Mouse (Mus musculus): ENCODE results near the gene Barx1.

Barx1 gene

GRCm38 (mm10) chr13:48662431-48663143, at the start of gene Barx1:
Barx1 (plus strand) TSS chr13:48662998.
- 1% methylated on average over 72 of the region's 73 CpGs for WGBS

- 63% methylated on average over 2 of the region's 2 CpGs for WGBS
Measured at GRCm38 (mm10) chr13:48614525-48614924, 48.3 kb upstream of the Barx1 start.

- WGBS = 83% methylated on average over 4 of the region's 4 CpGs
Measured at GRCm38 (mm10) chr13:48618890-48619289, 43.9 kb upstream of the Barx1 start.

DNA sequence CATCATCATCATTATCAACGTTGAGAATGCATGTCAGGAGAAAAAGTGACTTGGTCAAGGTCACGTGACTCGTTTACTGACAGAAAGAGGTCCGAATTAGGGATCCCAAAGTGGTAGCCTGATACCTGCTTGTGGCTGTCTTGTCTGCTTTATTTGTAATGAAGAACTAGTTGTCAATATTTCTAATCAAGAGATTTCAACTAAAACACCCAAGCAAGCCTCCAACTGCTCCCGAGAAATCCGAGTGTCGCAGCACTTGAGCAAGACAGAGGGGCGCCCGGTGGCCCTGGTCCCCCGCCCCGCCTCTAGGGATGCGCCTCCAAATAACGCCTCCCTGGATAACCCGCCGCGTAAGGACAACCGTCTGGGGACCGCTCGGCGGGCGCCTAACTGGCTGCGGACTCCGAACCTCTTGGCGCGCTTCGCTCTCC, 37.8 kb upstream of the Barx1 start:
- 2% methylated on average over 26 of the region's 26 CpGs for WGBS

GRCm38 (mm10) chr13:48625433-48626184, 37.2 kb upstream of the Barx1 start, which contains the start of gene Ptpdc1:
Ptpdc1 (minus strand) TSS chr13:48625664.
- WGBS = under 1% methylated on average over 76 of the region's 76 CpGs

DNA sequence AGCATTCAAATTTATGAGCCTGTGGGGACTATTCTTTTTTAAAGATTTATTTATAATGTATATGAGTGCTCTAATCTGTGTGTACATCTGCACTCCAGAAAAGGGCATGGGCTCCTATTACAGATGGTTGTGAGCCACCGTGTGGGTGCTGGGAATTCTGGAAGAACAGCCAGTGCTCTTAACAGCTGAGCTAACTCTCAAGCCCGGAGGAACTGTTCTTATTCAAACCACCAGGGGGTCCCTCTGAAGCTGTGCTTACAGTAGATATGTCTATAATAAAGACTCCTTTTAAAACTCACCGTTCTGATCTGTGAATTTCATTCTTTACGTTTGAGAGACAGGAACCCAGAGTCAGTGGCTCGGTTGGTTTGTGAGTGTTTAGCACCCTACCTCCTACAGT, 31.1 kb upstream of the Barx1 start:
- 67% methylated on average over 5 of the region's 5 CpGs for WGBS

GRCm38 (mm10) chr13:48637706-48638105, 25.1 kb upstream of the Barx1 start:
- 68% methylated on average over 2 of the region's 2 CpGs for WGBS

GRCm38 (mm10) chr13:48643072-48643471, 19.7 kb upstream of the Barx1 start:
- WGBS = 90% methylated on average over 6 of the region's 6 CpGs

- WGBS = 88% methylated on average over 3 of the region's 3 CpGs
Measured at GRCm38 (mm10) chr13:48643991-48644390, 18.8 kb upstream of the Barx1 start.

GRCm38 (mm10) chr13:48646696-48647095, 16.1 kb upstream of the Barx1 start:
- WGBS = 95% methylated on average over 4 of the region's 4 CpGs

GRCm38 (mm10) chr13:48650615-48651014, 12.2 kb upstream of the Barx1 start:
- 0% methylated on average over 1 of the region's 1 CpGs for whole genome bisulfite sequencing

GRCm38 (mm10) chr13:48651132-48652065, 11.4 kb upstream of the Barx1 start:
- 79% methylated on average over 6 of the region's 6 CpGs for WGBS

GRCm38 (mm10) chr13:48653788-48654770, 8.7 kb upstream of the Barx1 start:
- 10% methylated on average over 14 of the region's 14 CpGs for WGBS

- 2% methylated on average over 8 of the region's 8 CpGs for WGBS
Measured at GRCm38 (mm10) chr13:48655637-48656036, 7.2 kb upstream of the Barx1 start.

GRCm38 (mm10) chr13:48657791-48658190, 5.0 kb upstream of the Barx1 start:
- WGBS = 9% methylated on average over 9 of the region's 9 CpGs

DNA sequence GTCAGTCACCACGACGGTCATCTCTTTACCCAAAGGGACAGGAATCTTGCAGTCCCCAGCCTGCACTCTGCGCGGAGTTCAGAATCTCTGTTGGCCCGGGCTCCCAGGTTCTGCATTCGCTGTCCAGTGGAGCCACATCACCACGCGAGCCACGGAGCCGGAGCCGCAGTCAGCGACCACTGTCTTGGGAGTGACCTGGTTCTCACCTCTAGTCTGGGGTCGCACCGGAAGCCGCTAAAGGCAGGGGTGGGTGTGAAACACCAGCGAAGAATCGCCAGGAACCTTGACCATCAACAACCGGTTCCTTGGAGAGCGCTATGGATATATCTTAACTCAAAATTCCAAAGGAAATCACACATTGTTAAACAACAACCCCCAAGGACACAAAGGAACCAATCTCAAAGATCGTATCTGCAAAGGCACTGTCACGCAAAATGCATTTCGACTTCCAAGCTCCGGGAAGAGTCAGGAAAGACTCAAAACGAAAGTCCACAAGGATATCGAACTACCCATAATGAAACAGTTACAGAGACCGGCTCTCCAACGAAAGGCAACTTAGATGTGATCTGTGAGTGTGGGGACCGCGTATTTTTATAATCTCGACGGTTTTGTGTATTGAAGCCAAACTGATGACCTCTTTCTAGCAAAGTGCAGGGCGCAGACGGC, 4.1 kb upstream of the Barx1 start:
- 2% methylated on average over 33 of the region's 33 CpGs for WGBS

- 3% methylated on average over 38 of the region's 38 CpGs for WGBS
Measured at GRCm38 (mm10) chr13:48659254-48660220, 3.3 kb upstream of the Barx1 start.

- 3% methylated on average over 11 of the region's 11 CpGs for WGBS
Measured at GRCm38 (mm10) chr13:48660221-48660734, 2.5 kb upstream of the Barx1 start.

DNA sequence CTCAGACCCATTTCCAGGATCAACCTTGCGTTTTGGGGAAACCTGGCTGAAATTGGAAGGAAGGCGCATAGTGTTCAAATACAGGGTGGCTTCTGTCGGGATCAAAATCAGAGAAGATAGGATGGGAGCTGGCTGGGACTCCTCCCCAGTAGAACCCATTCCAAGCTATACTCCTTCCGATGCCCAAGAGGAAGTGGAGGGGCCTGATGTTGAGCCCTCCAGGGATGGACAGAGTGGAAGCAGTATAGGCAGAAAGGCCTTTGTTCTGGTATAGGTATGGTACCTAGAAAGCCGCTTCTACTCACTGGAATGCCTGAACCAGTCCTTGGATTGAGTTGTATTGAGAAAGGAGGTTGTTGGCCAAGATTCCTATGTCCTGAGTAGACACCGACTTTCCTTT, 2.1 kb upstream of the Barx1 start:
- WGBS = 22% methylated on average over 6 of the region's 6 CpGs

Data from cerebral cortex, adult 2 months (tissue).